Mouse (Mus musculus): ENCODE data around the gene Lrguk. TPM values are rescaled to one million over a fixed set of nuclear protein-coding genes. Genes with fewer than 3 reads are reported as not detected.

Gene Lrguk
- polyA plus RNA-seq, 1 experiment from 2014 or later: 0.56 TPM

DNA sequence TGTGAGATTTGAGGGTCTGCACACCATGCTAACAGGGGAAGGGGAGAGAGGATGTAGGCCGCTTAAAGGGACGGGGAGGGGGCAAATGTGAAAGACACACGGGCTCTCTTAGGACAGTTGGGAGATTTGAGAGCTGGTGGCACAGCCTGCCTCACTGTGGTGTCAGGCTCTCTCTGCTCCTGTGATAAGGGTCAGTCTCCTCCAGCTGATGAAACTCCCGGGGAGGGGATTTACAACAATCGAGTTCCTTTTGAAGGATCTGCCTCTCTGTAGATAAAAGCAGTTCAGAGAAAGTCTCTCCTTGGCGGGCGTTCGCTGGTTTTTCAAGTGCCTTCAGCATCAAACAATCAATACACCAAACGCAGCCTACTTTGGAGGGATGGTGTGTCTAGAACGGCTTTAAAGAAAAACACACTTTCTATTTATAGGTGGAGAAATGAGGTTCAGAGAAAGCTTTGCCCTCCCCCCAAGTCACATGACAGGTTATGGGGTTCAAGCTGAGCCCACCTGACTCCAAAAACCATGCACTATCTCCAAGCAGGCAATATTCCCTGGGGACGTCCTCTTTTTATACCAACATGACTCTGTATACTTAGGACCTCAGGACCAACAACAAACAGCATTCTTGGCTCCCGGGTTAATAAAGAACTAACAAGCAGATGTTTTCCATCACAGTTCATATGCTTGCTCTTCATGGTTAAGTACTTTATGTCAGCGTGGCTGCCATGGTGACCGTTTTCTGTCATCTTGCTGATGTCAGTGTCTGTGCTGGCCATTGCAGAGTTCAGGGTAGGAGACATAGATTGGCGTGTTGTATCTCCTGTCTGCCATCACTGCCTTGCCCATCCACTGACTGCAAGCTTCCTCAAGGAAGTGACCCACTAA is 5.6 kb downstream of the Lrguk start:
- WGBS: 43% methylated on average over 15 of the region's 15 CpGs
- no peak overlapping the region for H3K4me2 ChIP-seq
- peaks cover 10% of the 10 kb centered on the region; the same call in 1 of the 2 replicates for H3K4me1 ChIP-seq
- no peaks in the 10 kb centered on the region for H3K9me3 ChIP-seq (replicated peaks)
- no peak overlapping the region for H3K4me3 ChIP-seq
- peak; percentile 21; the same call in 1 of the 2 replicates for ATAC-seq
- H3K27me3 ChIP-seq: peaks cover 7% of the 10 kb centered on the region; the same call in 1 of the 2 replicates
- no peak overlapping the region for H3K9ac ChIP-seq
- no peaks in the 10 kb centered on the region for H3K36me3 ChIP-seq (ENCODE audit: poor library complexity, severe bottlenecking)
- no peak overlapping the region for H3K27ac ChIP-seq

DNA sequence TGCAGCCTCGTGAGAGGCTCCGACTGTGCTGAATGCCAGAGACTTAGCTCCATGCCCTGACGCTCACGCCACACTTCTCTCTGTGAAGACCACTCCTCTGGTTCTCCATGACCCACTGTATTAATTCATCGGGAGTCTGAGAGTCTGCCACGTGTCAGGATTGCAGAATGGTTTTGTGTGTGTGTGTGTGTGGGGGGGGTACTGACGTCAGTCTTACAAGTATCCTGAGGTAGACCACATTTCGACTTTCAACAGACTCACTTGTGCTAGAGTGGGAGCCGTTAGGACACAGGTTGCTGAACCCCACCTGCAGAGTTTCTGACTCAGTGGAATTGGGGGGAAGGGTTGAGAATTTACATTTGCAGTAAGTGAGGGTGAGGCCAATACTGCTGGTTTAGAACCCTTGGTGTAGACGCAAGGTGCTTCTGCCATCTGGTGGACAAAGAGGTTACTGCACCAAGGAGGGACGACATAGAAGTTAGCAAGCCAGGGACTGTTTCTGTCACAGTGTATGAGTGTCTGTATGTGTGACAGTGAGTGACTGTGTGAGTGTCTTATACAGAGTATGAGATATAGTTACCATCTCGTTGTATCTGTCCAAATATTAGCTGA is 11.5 kb downstream of the Lrguk start:
- 36% methylated on average over 12 of the region's 12 CpGs for WGBS
- ATAC-seq: peak; percentile 81

DNA sequence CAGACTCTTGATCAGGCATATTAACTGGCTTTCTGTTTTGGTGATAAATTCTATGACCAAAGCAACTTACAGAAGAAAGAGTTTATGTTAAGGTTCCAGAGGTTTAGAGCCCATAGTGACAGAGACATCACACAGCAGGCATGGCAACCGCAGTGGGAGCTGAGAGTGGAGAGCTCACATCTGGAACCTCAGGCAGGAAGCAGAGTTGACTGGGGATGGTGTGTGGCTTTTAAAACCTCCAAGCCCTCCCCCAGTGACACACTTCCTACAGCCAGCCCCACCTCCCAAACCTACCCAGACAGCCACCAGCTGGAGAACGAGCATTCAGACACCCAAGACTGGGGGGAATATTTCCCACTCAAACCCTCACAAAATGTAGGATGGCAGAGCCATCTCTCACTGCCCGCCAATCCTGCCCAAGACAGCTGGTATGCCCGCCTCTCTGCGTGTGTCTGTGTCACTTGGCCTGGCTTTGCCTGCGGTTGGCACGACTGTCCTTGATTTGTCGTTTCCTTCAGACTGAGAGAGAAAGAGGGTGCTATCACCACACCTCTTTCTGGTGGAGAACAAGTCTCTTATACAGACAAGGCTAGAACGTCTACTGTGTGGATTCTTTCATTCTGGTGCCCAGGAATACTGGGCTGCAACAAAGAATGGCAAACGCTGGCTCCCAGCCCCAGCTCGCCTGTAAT is 12.5 kb downstream of the Lrguk start:
- H3K27me3 ChIP-seq: peaks cover 3% of the 10 kb centered on the region; the same call in 1 of the 2 replicates
- H3K36me3 ChIP-seq (ENCODE audit: poor library complexity, severe bottlenecking): no peaks in the 10 kb centered on the region
- H3K4me2 ChIP-seq: no peak overlapping the region
- H3K9me3 ChIP-seq (replicated peaks): no peaks in the 10 kb centered on the region
- ATAC-seq: no peak
- no peak overlapping the region for H3K9ac ChIP-seq
- H3K27ac ChIP-seq: 0 out of 2 replicates have a peak overlapping the region, but pooled peaks have one; percentile 21
- 82% methylated on average over 11 of the region's 11 CpGs for WGBS
- no peak overlapping the region for H3K4me3 ChIP-seq
- H3K4me1 ChIP-seq: peaks cover 36% of the 10 kb centered on the region

More for the DNA sequence above, 11.5 kb downstream of the Lrguk start:
- no peak overlapping the region for H3K27ac ChIP-seq
- no peak overlapping the region for H3K9ac ChIP-seq
- H3K9me3 ChIP-seq (replicated peaks): no peaks in the 10 kb centered on the region
- peaks cover 36% of the 10 kb centered on the region for H3K4me1 ChIP-seq
- peaks cover 3% of the 10 kb centered on the region; the same call in 1 of the 2 replicates for H3K27me3 ChIP-seq
- peak overlapping the region; percentile 5; the same call in 1 of the 2 replicates for H3K4me2 ChIP-seq
- H3K36me3 ChIP-seq (ENCODE audit: poor library complexity, severe bottlenecking): no peaks in the 10 kb centered on the region
- H3K4me3 ChIP-seq: no peak overlapping the region

DNA sequence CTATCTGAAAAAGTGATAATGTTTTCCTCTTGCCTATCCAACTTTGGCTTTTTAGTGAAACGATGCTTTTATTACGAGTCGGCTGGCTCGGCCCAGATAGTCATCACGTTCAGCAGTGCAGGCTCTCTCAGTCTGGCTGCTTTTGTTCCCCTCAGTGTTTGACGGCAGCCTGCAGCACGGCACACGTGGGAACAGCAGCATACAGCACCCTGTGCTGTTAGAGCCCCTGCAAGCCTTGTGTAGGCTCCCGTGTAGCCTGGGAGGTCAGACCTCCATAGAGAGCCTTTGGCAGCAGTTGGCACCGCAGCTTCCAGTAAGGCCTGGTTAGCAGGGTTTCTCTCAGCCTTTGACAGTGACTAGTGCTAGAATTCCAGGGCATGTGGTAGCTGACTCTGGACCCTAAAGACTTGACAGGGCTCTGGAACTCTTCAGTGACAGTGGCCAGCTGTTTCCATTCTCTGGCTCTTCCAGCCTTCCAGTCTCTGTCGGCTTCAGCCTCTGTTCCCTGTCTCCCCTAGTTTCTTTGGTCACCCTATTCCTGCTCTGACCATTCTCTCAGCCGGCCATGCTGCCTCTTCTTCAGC is 15.1 kb downstream of the Lrguk start:
- 61% methylated on average over 12 of the region's 12 CpGs for WGBS
- no peak overlapping the region for H3K27ac ChIP-seq
- peaks cover 36% of the 10 kb centered on the region for H3K4me1 ChIP-seq
- H3K4me2 ChIP-seq: no peak overlapping the region
- ATAC-seq: no peak
- H3K9ac ChIP-seq: no peak overlapping the region
- H3K9me3 ChIP-seq (replicated peaks): no peaks in the 10 kb centered on the region
- no peak overlapping the region for H3K4me3 ChIP-seq
- peaks cover 3% of the 10 kb centered on the region; the same call in 1 of the 2 replicates for H3K27me3 ChIP-seq
- no peaks in the 10 kb centered on the region for H3K36me3 ChIP-seq (ENCODE audit: poor library complexity, severe bottlenecking)

DNA sequence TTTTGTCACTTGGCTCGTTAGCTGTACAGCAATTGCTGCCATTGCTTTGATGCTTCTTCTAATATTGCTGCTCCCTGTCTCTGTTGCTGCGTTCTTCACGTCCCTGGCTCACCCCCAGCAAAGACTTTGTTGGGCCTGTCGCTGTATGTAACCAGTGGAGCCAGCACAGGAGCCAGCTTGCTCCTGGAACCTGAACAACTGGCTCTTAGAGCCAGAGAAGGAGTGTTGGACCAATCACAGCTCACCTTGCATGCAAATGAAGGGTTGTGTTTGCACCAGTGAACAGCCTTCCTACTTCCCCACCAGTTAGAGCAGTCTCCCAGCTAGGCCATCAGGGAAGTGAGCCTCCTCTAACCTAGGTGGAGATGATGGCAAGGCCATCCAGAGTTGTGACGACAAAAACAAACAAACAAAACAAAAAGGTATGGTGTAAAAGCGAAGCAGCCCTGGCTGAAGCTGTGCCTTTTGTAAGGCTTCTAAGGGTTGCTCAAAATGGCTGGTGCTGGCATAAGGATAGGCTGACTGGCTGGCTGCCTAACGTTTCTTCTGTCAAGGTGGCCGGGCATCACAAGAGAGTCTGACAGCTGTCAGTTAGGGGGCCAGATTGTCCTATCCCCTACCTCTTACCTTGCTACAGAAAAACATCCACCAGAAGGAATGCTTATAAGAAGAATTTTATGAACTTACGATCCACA is 15.7 kb downstream of the Lrguk start:
- peaks cover 3% of the 10 kb centered on the region; the same call in 1 of the 2 replicates for H3K27me3 ChIP-seq
- no peak overlapping the region for H3K4me3 ChIP-seq
- ATAC-seq: no peak
- WGBS: 59% methylated on average over 9 of the region's 9 CpGs
- no peak overlapping the region for H3K9ac ChIP-seq
- no peaks in the 10 kb centered on the region for H3K36me3 ChIP-seq (ENCODE audit: poor library complexity, severe bottlenecking)
- no peak overlapping the region for H3K4me2 ChIP-seq
- H3K9me3 ChIP-seq (replicated peaks): no peaks in the 10 kb centered on the region
- H3K4me1 ChIP-seq: peaks cover 36% of the 10 kb centered on the region
- no peak overlapping the region for H3K27ac ChIP-seq

DNA sequence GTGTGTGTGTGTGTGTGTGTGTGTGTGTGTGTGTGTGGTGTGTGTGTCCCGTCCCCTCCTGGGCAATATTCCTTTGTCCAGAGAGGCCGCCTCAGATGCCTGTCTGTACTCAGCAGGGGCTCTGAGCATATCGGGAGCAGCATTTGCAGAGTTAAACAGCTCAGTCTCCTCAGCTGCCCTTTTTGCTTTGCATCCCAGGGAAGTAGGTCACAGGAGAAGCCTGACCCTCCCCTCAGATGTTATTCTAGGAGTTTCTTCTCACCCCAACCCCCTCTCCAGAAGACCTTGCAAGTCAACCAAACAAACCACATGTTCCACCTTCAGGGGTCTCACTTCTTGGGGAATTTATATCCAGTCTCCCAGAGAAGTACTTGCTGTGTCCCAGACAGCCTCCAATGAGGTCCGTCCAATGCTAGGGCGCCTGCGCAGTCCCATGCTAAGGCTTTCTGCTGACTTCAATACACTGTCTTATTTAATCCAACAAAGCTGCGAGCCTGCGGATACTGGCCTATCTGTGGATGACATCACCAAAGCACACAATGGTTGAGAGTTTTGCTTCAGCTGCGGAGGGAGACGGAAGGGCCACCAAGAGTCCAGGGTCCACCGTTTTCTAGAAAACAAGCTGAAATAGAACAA is 17.4 kb downstream of the Lrguk start:
- peaks cover 25% of the 10 kb centered on the region for H3K4me1 ChIP-seq
- no peak overlapping the region for H3K4me2 ChIP-seq
- H3K9me3 ChIP-seq (replicated peaks): no peaks in the 10 kb centered on the region
- no peak for ATAC-seq
- peaks cover 3% of the 10 kb centered on the region; the same call in 1 of the 2 replicates for H3K27me3 ChIP-seq
- 68% methylated on average over 11 of the region's 11 CpGs for WGBS
- no peaks in the 10 kb centered on the region for H3K36me3 ChIP-seq (ENCODE audit: poor library complexity, severe bottlenecking)
- no peak overlapping the region for H3K27ac ChIP-seq
- H3K9ac ChIP-seq: no peak overlapping the region
- H3K4me3 ChIP-seq: no peak overlapping the region

DNA sequence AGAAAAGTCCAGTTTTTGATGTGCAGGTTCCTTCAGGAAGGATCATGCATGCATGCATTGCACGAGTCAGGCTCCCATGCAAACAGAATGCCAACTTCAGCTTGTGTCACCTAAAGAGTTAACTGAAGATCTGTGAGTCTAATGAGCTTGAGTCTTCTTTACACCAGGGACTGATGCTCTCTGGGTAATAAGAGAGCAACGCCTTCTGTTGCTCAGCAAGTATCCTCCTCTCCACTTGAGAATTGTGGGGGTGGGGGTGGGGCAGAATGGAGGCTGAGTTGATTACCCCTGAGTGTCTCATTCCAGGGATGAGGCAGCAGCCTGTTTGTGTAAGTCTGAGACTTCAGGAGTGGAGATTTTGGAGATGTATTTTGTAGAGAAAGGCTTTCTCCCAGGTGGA is 20.2 kb downstream of the Lrguk start:
- WGBS: 47% methylated on average over 2 of the region's 2 CpGs
- peak; percentile 27; the same call in 1 of the 2 replicates for ATAC-seq

DNA sequence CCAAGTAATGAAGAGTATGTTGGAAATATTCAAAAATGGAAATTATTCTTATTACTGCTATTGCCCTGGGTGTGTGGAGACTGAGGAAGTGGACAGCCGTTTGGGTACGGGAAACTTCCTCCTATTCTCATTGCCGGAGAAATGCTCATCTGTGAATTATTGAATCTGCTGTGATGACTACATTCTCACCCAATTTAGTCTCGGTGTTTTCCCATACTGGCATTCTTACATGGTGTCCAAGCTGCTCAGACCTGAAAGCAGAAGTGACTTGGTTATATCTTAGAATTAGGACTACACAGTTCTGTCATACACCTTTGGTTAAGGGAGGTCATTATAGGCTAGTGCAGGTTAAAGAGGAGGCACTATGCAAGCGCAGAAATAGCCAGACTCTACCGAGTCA is 30.5 kb downstream of the Lrguk start:
- no peak overlapping the region for H3K9ac ChIP-seq
- WGBS: 95% methylated on average over 6 of the region's 6 CpGs
- no peak for ATAC-seq
- no peaks in the 10 kb centered on the region for H3K36me3 ChIP-seq (ENCODE audit: poor library complexity, severe bottlenecking)
- H3K27me3 ChIP-seq: no peaks in the 10 kb centered on the region
- H3K9me3 ChIP-seq (replicated peaks): no peaks in the 10 kb centered on the region
- no peak overlapping the region for H3K4me2 ChIP-seq
- H3K4me3 ChIP-seq: no peak overlapping the region
- no peak overlapping the region for H3K27ac ChIP-seq
- H3K4me1 ChIP-seq: no peaks in the 10 kb centered on the region

More for the DNA sequence above, 20.2 kb downstream of the Lrguk start:
- H3K4me3 ChIP-seq: no peak overlapping the region
- no peaks in the 10 kb centered on the region for H3K9me3 ChIP-seq (replicated peaks)
- no peak overlapping the region for H3K4me2 ChIP-seq
- no peaks in the 10 kb centered on the region; the same call in 1 of the 2 replicates for H3K27me3 ChIP-seq
- H3K9ac ChIP-seq: no peak overlapping the region
- H3K36me3 ChIP-seq (ENCODE audit: poor library complexity, severe bottlenecking): no peaks in the 10 kb centered on the region
- H3K27ac ChIP-seq: no peak overlapping the region
- peaks cover 12% of the 10 kb centered on the region for H3K4me1 ChIP-seq

DNA sequence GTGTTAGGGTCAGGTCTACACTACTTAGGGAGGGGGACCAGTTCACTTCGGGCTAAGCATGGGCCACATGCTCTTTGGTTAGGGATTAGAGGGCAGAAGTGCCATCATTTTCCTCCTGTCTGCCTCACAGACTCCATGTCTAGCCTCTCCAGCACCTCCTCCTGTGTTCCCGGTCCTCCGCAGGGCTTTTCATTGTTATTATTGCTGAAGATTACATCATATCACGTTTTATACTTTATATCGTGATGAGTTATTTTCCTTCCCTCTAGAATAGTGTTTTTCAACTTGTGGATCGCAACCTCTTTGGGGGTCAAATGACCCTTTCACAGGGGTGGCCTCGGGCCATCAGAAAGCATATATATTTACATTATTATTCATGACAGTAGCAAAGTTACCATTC is 37.5 kb downstream of the Lrguk start:
- H3K27me3 ChIP-seq: no peaks in the 10 kb centered on the region
- 0 out of 2 replicates have a peak, but pooled peaks cover 2% of the 10 kb centered on the region for H3K4me1 ChIP-seq
- 92% methylated on average over 7 of the region's 7 CpGs for WGBS
- H3K27ac ChIP-seq: no peak overlapping the region
- no peak overlapping the region for H3K9ac ChIP-seq
- ATAC-seq: no peak
- H3K36me3 ChIP-seq (ENCODE audit: poor library complexity, severe bottlenecking): no peaks in the 10 kb centered on the region
- no peak overlapping the region for H3K4me2 ChIP-seq
- no peak overlapping the region for H3K4me3 ChIP-seq
- no peaks in the 10 kb centered on the region for H3K9me3 ChIP-seq (replicated peaks)

DNA sequence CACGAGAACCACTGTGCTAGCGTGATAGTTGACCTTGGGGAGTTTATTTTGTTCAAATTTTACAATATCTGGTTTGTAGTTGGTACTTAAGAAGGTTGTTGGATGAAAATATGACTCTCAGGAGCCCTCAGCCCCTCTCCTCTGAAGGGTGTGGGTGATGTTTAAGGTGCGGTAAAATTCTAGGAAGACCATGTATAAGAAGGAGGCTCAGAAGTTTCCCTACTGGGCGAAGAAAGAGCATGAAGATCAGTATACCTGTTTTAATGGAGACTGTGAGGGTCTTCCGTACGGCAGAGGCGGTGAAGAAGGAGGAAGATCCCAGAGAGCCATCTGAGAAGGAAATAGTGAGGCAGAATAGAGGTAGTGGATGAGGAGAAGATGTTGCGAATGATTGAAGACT is 38.0 kb downstream of the Lrguk start:
- no peak overlapping the region for H3K9ac ChIP-seq
- no peak overlapping the region for H3K27ac ChIP-seq
- no peak for ATAC-seq
- no peaks in the 10 kb centered on the region for H3K9me3 ChIP-seq (replicated peaks)
- H3K4me2 ChIP-seq: no peak overlapping the region
- peaks cover 6% of the 10 kb centered on the region; the same call in 1 of the 2 replicates for H3K4me1 ChIP-seq
- H3K27me3 ChIP-seq: no peaks in the 10 kb centered on the region
- H3K4me3 ChIP-seq: no peak overlapping the region
- 96% methylated on average over 8 of the region's 8 CpGs for WGBS
- H3K36me3 ChIP-seq (ENCODE audit: poor library complexity, severe bottlenecking): no peaks in the 10 kb centered on the region

DNA sequence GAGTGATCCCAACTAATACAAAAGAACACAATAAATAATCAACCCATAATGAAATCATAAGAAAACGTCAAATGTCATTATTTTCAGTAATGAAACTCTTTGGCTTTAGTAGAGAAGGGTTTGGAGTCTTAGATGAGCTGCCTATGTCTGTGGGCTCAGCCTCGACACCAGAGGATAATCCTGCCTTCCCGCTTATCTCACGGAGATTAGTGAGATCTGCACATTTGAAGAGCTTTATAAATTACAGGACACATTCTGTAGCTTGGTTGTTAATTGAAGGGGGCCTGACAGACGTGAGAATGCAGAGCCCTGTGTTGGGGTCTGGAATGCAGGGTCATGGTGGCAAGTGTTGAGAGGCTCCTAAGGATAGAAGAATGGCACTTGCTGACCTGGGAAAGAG is 42.7 kb downstream of the Lrguk start:
- 45% methylated on average over 5 of the region's 5 CpGs for WGBS
- no peak overlapping the region for H3K27ac ChIP-seq
- no peak overlapping the region for H3K4me3 ChIP-seq
- ATAC-seq: no peak
- H3K36me3 ChIP-seq (ENCODE audit: poor library complexity, severe bottlenecking): no peaks in the 10 kb centered on the region
- no peaks in the 10 kb centered on the region for H3K27me3 ChIP-seq
- no peak overlapping the region for H3K9ac ChIP-seq
- no peaks in the 10 kb centered on the region for H3K9me3 ChIP-seq (replicated peaks)
- peaks cover 11% of the 10 kb centered on the region; the same call in 1 of the 2 replicates for H3K4me1 ChIP-seq
- no peak overlapping the region for H3K4me2 ChIP-seq
